Mouse (Mus musculus): ENCODE results near the gene Lypd8.
"Not testable (repeated sequence)": the region's sequence is repeated elsewhere in the genome, so short reads cannot be mapped to it uniquely, and the experiment has no call there.

Gene Lypd8

DNA sequence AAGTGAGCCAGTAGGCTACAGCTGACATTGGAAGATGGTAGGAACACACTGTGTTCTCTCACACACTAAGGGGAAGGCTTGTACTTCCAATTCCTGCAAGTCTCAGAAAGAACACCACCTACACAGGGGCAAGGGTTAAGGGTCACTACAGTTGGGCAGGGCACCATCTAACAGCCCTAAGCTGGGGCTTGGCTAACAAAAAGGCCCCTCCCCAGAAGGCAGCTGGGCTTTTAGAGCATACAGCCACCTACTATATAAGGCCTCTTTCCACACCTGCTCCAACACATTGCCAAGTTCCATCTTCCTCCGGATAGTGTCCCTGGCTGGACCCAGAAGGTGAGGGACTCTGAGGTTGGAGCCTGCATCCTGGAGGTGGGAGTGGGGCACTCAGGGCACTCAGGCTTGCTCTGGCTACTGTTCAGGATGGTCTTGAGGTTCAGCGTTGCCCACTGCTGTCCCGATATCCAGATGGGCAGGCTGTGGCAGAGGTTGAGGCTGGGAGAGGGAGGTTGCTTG is at the start of gene Lypd8:
Gene Lypd8 (plus strand): TSS at position 281 of the 516 bp plus-strand sequence.
- no peak for DNase-seq (ENCODE audit: low read depth)

DNA sequence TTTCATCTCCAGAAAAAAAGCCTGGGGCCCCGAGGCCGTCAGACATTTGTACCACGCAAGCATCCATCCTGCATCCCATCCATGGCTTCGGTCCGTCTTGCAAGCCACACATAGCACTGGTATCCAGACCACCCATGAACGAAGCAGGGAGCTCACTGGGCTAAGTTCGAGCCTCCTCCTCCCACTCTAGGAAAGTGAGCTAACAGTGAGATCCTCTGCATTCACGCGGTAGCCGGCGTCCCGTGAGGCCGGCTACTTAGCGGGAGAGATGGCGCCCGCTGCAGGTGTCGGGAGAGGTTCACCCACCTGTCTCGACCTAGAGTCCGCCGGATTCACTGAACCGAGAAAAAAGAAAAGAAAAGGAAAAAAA is 49.0 kb upstream of the Lypd8 start:
- DNase-seq (ENCODE audit: low read depth): no peak

- DNase-seq (ENCODE audit: low read depth): peak; percentile 94
Observed at GRCm38 (mm10) chr11:58330276-58331148, 48.3 kb upstream of the Lypd8 start, which contains the start of the genes Zfp672 and Sh3bp5l. TSS of gene Zfp672 (minus strand) at chr11:58330339. TSS of gene Sh3bp5l (plus strand) at chr11:58330724.

GRCm38 (mm10) chr11:58331149-58331495 is 47.7 kb upstream of the Lypd8 start:
- no peak for DNase-seq (ENCODE audit: low read depth)

DNA sequence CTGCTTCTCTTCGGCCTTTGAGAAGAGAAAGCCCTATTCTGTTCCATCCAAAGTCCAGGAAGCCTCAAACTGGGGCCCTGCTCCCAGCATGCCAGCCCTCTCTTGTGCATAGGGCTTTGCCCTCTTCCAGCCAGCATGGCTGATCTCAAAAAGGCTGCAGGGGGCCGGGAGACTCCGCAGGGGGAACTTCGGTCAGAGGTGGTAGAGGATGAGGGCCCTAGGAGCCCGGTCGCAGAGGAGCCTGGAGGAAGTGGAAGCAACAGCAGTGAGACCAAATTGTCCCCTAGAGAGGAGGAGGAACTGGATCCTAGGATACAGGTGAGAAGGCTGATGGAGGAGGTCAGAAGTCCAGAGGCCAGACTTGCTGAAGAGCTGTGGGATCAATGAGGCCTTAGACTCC is 47.3 kb upstream of the Lypd8 start:
- DNase-seq (ENCODE audit: low read depth): no peak

GRCm38 (mm10) chr11:58334746-58335145 is 44.1 kb upstream of the Lypd8 start:
- DNase-seq (ENCODE audit: low read depth): peak; percentile 92

GRCm38 (mm10) chr11:58346745-58347144 is 32.1 kb upstream of the Lypd8 start:
- no peak for DNase-seq (ENCODE audit: low read depth)

DNA sequence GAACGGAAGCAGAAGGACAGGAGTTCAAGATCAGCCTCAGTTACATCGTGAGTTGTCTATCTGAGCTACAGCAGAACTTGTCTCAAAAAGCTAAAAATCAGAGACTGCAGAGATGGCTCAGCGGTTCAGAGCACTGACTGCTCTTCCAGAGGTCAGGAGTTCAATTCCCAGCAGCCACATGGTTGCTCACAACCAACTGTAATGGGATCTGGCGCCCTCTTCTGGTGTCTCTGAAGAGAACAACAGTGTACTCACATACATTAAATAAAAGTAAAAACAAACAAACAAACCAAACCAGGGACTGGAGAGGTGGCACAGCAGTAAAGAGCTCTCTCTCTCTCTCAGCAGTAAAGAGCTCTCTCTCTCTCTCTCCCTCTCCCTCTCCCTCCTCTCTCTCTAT is 28.2 kb upstream of the Lypd8 start:
- DNase-seq (ENCODE audit: low read depth): no peak

- DNase-seq (ENCODE audit: low read depth): no peak
Observed at GRCm38 (mm10) chr11:58351179-58351578, 27.7 kb upstream of the Lypd8 start.

- DNase-seq (ENCODE audit: low read depth): peak; percentile 41
Observed at GRCm38 (mm10) chr11:58352681-58353548, 25.9 kb upstream of the Lypd8 start.

DNA sequence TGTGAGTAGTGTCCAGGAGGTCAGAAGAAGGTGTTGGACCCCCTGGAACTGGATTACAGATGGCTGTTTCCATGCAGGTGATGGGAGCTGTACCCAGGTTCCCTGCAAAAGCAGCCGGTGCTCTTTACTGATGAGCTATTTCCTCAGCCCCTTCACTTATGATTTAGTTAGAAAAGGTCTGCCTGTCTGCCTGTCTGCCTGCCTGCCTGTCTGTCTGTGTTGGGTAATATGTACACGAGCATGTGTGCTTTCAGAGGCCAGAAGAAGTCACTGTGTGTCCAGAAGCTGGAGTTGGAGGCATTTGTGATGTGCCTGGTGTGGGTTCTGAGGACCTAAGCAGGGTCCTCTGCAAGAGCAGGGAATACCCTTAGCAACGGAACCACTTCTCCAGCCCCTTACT is 25.1 kb upstream of the Lypd8 start:
- DNase-seq (ENCODE audit: low read depth): no peak

GRCm38 (mm10) chr11:58354476-58354875 is 24.4 kb upstream of the Lypd8 start:
- no peak for DNase-seq (ENCODE audit: low read depth)

DNA sequence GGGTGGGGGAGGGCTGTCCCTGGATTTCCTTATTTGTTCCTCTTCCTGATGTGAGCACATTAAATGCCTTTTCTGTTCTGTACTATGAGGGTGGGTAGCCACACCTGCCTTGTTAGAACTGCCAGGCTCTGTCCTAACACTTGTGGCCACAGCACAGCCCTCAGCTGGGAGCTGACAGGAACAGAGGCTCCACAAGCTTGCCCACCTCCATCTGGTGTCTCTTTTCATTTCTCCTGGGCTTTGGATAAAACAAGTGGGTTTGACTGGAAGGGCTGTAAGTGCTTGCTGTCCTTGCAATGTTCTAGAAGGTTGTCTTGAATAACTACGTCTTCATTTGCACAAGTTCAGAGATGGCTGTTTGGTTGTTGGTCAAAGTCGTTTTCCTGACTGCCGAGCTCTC is 23.9 kb upstream of the Lypd8 start:
- no peak for DNase-seq (ENCODE audit: low read depth)

- DNase-seq (ENCODE audit: low read depth): no peak
Observed at GRCm38 (mm10) chr11:58357042-58357441, 21.8 kb upstream of the Lypd8 start.

DNA sequence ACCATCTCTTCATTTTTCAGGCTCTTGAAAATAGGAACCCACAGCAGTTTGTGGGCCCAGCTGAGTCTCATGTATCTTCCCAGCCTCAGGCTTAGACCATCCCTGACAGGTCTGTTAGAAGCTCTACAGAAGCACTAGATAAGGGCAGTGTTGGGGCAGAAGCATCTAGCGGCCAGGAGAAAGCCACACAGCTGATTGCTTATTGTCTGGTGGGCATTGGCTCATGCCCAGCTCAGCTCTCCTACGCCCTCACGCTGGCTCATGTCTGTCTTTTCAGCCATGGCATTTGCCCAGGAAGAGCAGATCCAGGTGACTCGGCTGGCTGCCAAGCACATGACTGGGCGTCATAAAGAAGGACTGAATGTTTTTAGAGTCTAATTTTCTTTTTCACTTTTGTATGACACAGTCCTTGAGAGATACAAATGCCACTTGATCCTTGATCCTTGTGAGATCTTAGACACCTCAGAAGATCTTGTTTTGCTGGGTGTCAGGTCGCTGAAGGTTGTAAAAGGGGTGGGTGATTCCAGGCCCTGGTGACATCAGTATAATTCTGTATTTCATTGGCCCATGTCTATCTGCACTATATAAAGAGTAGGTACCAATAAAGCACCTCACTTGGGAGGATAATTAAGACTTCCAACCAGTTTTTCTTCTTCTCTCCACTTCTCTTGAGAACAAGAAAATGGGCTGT is 20.9 kb upstream of the Lypd8 start:
- DNase-seq (ENCODE audit: low read depth): no peak

DNA sequence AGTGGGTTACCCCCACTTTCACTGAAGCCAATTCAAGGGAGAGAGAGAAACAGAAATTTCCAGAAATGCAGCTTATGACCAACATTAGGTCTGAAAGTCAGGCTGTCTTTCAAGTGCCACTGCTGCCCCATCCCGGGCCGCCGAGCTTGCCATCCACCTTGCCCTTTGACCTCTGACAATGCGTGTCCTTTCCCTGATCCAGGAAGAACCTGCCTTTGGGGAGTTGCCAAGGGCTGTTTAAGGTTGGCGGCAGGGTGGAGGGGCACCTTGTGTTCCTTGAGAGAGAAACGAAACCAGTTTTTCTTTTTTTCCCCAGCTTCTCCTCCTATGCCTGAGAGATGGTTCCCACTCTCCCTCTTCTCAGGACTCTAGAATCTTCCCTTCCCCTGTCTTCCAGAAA is 16.3 kb upstream of the Lypd8 start:
- DNase-seq (ENCODE audit: low read depth): not testable (repeated sequence)

GRCm38 (mm10) chr11:58364454-58364853 is 14.4 kb upstream of the Lypd8 start:
- no peak for DNase-seq (ENCODE audit: low read depth)

DNA sequence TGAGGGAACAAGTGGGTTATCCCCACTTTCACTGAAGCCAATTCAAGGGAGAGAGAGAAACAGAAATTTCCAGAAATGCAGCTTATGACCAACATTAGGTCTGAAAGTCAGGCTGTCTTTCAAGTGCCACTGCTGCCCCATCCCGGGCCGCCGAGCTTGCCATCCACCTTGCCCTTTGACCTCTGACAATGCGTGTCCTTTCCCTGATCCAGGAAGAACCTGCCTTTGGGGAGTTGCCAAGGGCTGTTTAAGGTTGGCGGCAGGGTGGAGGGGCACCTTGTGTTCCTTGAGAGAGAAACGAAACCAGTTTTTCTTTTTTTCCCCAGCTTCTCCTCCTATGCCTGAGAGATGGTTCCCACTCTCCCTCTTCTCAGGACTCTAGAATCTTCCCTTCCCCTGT is 12.7 kb upstream of the Lypd8 start:
- not testable (repeated sequence) for DNase-seq (ENCODE audit: low read depth)

DNA sequence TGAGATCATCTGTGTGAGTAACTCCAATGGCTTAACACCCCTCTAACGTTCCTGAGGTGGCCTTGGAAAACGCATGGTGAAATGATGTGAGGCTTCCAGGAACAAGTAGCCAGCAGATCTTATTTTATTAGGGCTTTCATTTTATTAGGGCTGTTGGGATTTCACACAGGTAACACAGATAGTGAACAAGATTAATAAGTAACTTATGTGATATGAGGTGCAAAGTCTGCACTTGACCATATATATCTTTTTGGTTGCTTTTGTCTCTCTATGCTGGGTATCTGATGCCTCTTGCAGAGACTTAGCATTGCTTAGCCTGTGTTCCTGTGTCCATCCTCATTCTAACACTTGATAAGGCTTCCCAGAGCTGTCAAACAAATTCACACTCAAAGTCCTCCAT is 1.6 kb upstream of the Lypd8 start:
- DNase-seq (ENCODE audit: low read depth): no peak

- DNase-seq (ENCODE audit: low read depth): no peak
Observed at GRCm38 (mm10) chr11:58377686-58378085, 1.2 kb upstream of the Lypd8 start.

- DNase-seq (ENCODE audit: low read depth): no peak
Observed at GRCm38 (mm10) chr11:58379516-58379915, 673 bp downstream of the Lypd8 start.

GRCm38 (mm10) chr11:58382471-58382870 is 3.6 kb downstream of the Lypd8 start:
- no peak for DNase-seq (ENCODE audit: low read depth)
